7 mouse cellular contexts compared by ENCODE assay signal in genomic region chr6:122764446-122765297, GRCm38 (mm10). TPM values are rescaled to one million over a fixed set of nuclear protein-coding genes. Genes with fewer than 3 reads are reported as not detected.
DNase-seq lines count a peak whose midpoint lies in the region; ATAC-seq and TF ChIP-seq lines count a peak whose summit lies in the region.

No protein-coding gene starts in this region.

- peak overlapping the region; percentile 92 for H3K4me2 ChIP-seq in embryonic facial prominence, embryonic 11.5 days (ENCODE audit: low read depth, low read length)
- peak overlapping the region; percentile 77 for H3K4me2 ChIP-seq in midbrain, embryonic 13.5 days (replicated peaks)
- H3K4me2 ChIP-seq in stomach, embryonic 16.5 days (ENCODE audit: low read depth, low read length), result peak overlapping the region; percentile 98

- H3K27me3 ChIP-seq in MEL (ENCODE audit: control insufficient read depth in 1 of 2, insufficient read depth in 2 of 2, low read length in 2 of 2), result no peaks in the 10 kb centered on the region
- H3K27me3 ChIP-seq in embryonic facial prominence, embryonic 11.5 days (ENCODE audit: control insufficient read depth, insufficient read depth, low read length), result no peaks in the 10 kb centered on the region; the same call in 1 of the 2 replicates
- peaks cover 11% of the 10 kb centered on the region for H3K27me3 ChIP-seq in midbrain, embryonic 13.5 days
- H3K27me3 ChIP-seq in stomach, embryonic 16.5 days (ENCODE audit: control insufficient read depth, insufficient read depth, low read length), result no peaks in the 10 kb centered on the region

- peak; percentile 66 for ATAC-seq in embryonic facial prominence, embryonic 11.5 days (replicated peaks; ENCODE audit: insufficient number of reproducible peaks, low FRiP score, low TSS enrichment, low read depth)
- ATAC-seq in midbrain, embryonic 13.5 days, result peak; percentile 93
- peak; percentile 71; the same call in 1 of the 2 replicates for ATAC-seq in stomach, embryonic 16.5 days (ENCODE audit: insufficient read depth, low FRiP score)

- peak overlapping the region; percentile 48 to 72 for H3K4me3 ChIP-seq in MEL (ENCODE audit: control insufficient read depth in 1 of 2, insufficient read depth in 1 of 2, low read depth in 2 of 2, low read length in 2 of 2)
- H3K4me3 ChIP-seq in embryonic facial prominence, embryonic 11.5 days (ENCODE audit: low read depth, low read length), result peak overlapping the region; percentile 50
- peak overlapping the region; percentile 53 for H3K4me3 ChIP-seq in left cerebral cortex, adult 2 months
- peak overlapping the region; percentile 56 for H3K4me3 ChIP-seq in midbrain, embryonic 13.5 days (replicated peaks)
- H3K4me3 ChIP-seq in stomach, embryonic 16.5 days (replicated peaks; ENCODE audit: low read length), result peak overlapping the region; percentile 50

- H3K27ac ChIP-seq in MEL (ENCODE audit: control insufficient read depth, low read depth, low read length), result peak overlapping the region; percentile 98
- no peak overlapping the region for H3K27ac ChIP-seq in embryonic facial prominence, embryonic 11.5 days (replicated peaks; ENCODE audit: low read depth, low read length)
- peak overlapping the region; percentile 93 for H3K27ac ChIP-seq in left cerebral cortex, adult 2 months
- peak overlapping the region; percentile 93 for H3K27ac ChIP-seq in midbrain, embryonic 13.5 days
- H3K27ac ChIP-seq in stomach, embryonic 16.5 days (ENCODE audit: low read length), result no peak overlapping the region

- TF ChIP-seq EP300 in MEL (IDR thresholded peaks at IDR 0.05; ENCODE audit: low read depth in 1 of 2, low read length in 2 of 2), result no peak

- no peak for TF ChIP-seq RAD21 in MEL (IDR thresholded peaks at IDR 0.05; ENCODE audit: low read depth, low read length)

- TF ChIP-seq POLR2A in MEL (IDR thresholded peaks at IDR 0.05; ENCODE audit: control insufficient read depth in 1 of 2, insufficient read depth in 1 of 2, low read depth in 1 of 2, low read length in 2 of 2, poor library complexity in 1 of 2), result peak; percentile 13 to 57; a peak in 2 of 4 replicates

- peak; percentile 89 for DNase-seq in MEL (ENCODE audit: low read depth, low spot score)
- DNase-seq in adrenal gland, postnatal 25 days, result peak; percentile 46
- DNase-seq in embryonic facial prominence, embryonic 11.5 days (ENCODE audit: low spot score), result peak; percentile 74
- peak; percentile 40 to 49 for DNase-seq in heart, postnatal 14 days
- peak; percentile 80 to 81 for DNase-seq in left cerebral cortex, adult 2 months (ENCODE audit: extremely low spot score in 1 of 2, low spot score in 2 of 2)

- under 1% methylated on average over 56 of the region's 56 CpGs for WGBS in embryonic facial prominence, embryonic 11.5 days
- WGBS in midbrain, embryonic 13.5 days, result under 1% methylated on average over 56 of the region's 56 CpGs
- WGBS in stomach, embryonic 16.5 days, result under 1% methylated on average over 56 of the region's 56 CpGs

- intact Hi-C loops in heart, postnatal 14 days (cut with DNase I), result no loop called here
- intact Hi-C loops in left cerebral cortex, adult 2 months (cut with DNase I), result loop anchor here (2.0 kb wide), 2 partner anchors 20 to 36 kb away; partner anchors contain the start of gene Slc2a3

- no peaks in the 10 kb centered on the region for H3K9me3 ChIP-seq in MEL (replicated peaks; ENCODE audit: insufficient read depth, low read length)
- no peaks in the 10 kb centered on the region for H3K9me3 ChIP-seq in embryonic facial prominence, embryonic 11.5 days (replicated peaks; ENCODE audit: control insufficient read depth, low read length)
- H3K9me3 ChIP-seq in midbrain, embryonic 13.5 days, result no peaks in the 10 kb centered on the region
- no peaks in the 10 kb centered on the region for H3K9me3 ChIP-seq in stomach, embryonic 16.5 days (replicated peaks; ENCODE audit: control insufficient read depth, low read length)

- no peaks in the 10 kb centered on the region for H3K79me2 ChIP-seq in MEL (ENCODE audit: control insufficient read depth, insufficient read depth, low read length, poor library complexity)

- peaks cover 22 to 27% of the 10 kb centered on the region in 2 experiments for H3K4me1 ChIP-seq in MEL (ENCODE audit: control insufficient read depth in 1 of 2, insufficient read depth in 2 of 2, low read length in 2 of 2)
- no peaks in the 10 kb centered on the region; the same call in 1 of the 2 replicates for H3K4me1 ChIP-seq in embryonic facial prominence, embryonic 11.5 days (ENCODE audit: control insufficient read depth, insufficient read depth, low read length)
- peaks cover 24% of the 10 kb centered on the region for H3K4me1 ChIP-seq in midbrain, embryonic 13.5 days (replicated peaks)
- peaks cover 2% of the 10 kb centered on the region; the same call in 1 of the 2 replicates for H3K4me1 ChIP-seq in stomach, embryonic 16.5 days (ENCODE audit: control insufficient read depth, insufficient read depth, low read length)

- peak overlapping the region; percentile 56 for H3K9ac ChIP-seq in MEL (ENCODE audit: control insufficient read depth, low read depth, low read length, poor library complexity, severe bottlenecking)
- H3K9ac ChIP-seq in embryonic facial prominence, embryonic 11.5 days (replicated peaks; ENCODE audit: low read length), result peak overlapping the region; percentile 46
- peak overlapping the region; percentile 78 for H3K9ac ChIP-seq in midbrain, embryonic 13.5 days (replicated peaks)
- peak overlapping the region; percentile 67 for H3K9ac ChIP-seq in stomach, embryonic 16.5 days (ENCODE audit: low read length)

- peaks cover 0 to 31% of the 10 kb centered on the region in 2 experiments; a peak in 2 of 4 replicates for H3K36me3 ChIP-seq in MEL (ENCODE audit: control insufficient read depth in 1 of 2, insufficient read depth in 2 of 2, low read length in 2 of 2)
- H3K36me3 ChIP-seq in embryonic facial prominence, embryonic 11.5 days (replicated peaks; ENCODE audit: control insufficient read depth, insufficient read depth, low read depth, low read length), result no peaks in the 10 kb centered on the region
- no peaks in the 10 kb centered on the region for H3K36me3 ChIP-seq in midbrain, embryonic 13.5 days
- no peaks in the 10 kb centered on the region for H3K36me3 ChIP-seq in stomach, embryonic 16.5 days (ENCODE audit: control insufficient read depth, insufficient read depth, low read length)

- TF ChIP-seq CTCF in MEL (IDR thresholded peaks at IDR 0.05 in 2 of 3, conservative IDR thresholded peaks at IDR 0.05 in 1 of 3; ENCODE audit: control insufficient read depth in 1 of 3, insufficient read depth in 1 of 3, low read depth in 2 of 3, low read length in 3 of 3, poor library complexity in 1 of 3, severe bottlenecking in 1 of 3), result no peak
- TF ChIP-seq CTCF in left cerebral cortex, adult 2 months (IDR thresholded peaks at IDR 0.05), result no peak

TF ChIP-seq in MEL, 35 proteins besides CTCF, POLR2A, EP300 and RAD21 (continues in another document):
- TF ChIP-seq ZKSCAN1 (IDR thresholded peaks at IDR 0.05; ENCODE audit: low read depth, low read length) (no peak), GATA1 (IDR thresholded peaks at IDR 0.05; ENCODE audit: low read depth, low read length) (no peak), MEF2A (IDR thresholded peaks at IDR 0.05; ENCODE audit: extremely low read depth, insufficient replicate concordance, low read depth, low read length, poor library complexity, severe bottlenecking) (no peak), SIN3A (IDR thresholded peaks at IDR 0.05; ENCODE audit: low read length) (peak; percentile 20; the same call in 1 of the 2 replicates), TBP (IDR thresholded peaks at IDR 0.05; ENCODE audit: low read depth, low read length) (peak; percentile 41; the same call in 1 of the 2 replicates), MAZ (IDR thresholded peaks at IDR 0.05; ENCODE audit: low read depth, low read length) (peak; percentile 64; the same call in 1 of the 2 replicates), GABPA (IDR thresholded peaks at IDR 0.05; ENCODE audit: low read depth, low read length) (no peak), BHLHE40 (IDR thresholded peaks at IDR 0.05; ENCODE audit: borderline replicate concordance, low read depth, low read length) (peak; percentile 38; the same call in 1 of the 2 replicates), TAL1 (IDR thresholded peaks at IDR 0.05; ENCODE audit: low read length) (no peak)

RNA-seq across cellular contexts. Expression of gene Slc2a3, which starts 36.8 kb away (rescaled TPM):
- 78.4 and 108 TPM in 2 replicates for total RNA-seq in MEL (2012; rRNA removed)
- polyA plus RNA-seq in MEL (2012; ENCODE audit: insufficient read depth in 1 of 2, insufficient read length in 2 of 2, low read depth in 1 of 2, low replicate concordance in 2 of 2, missing spikeins in 1 of 2), result 10 to 100 TPM in 1 of 2 experiments, not detected in 1; 93.4 TPM
- total RNA-seq in adrenal gland, postnatal 25 days (2021), result 4.8 and 7.9 TPM in 2 replicates
- 32.7 and 35.1 TPM in 2 replicates for polyA plus RNA-seq in embryonic facial prominence, embryonic 11.5 days (2014; fragmentation: Nextera tagmentation; extraction: Ambion mirVana)
- total RNA-seq in heart, postnatal 14 days (2021), result 1 to 10 TPM; 2.3 to 2.4 TPM
- 100 to 1,000 TPM; 111 to 128 TPM for total RNA-seq in left cerebral cortex, adult 2 months (2021)
- 15.9 TPM in 2 replicates for polyA plus RNA-seq in midbrain, embryonic 13.5 days (2015; fragmentation: Nextera tagmentation; extraction: Ambion mirVana)
- polyA plus RNA-seq in stomach, embryonic 16.5 days (2015; fragmentation: Nextera tagmentation; extraction: Ambion mirVana), result 11.2 and 12.1 TPM in 2 replicates

RNA-seq across cellular contexts. Expression of gene Foxj2, which starts 55.0 kb away (rescaled TPM):
- 2.0 and 2.2 TPM in 2 replicates for total RNA-seq in MEL (2012; rRNA removed)
- 1 to 10 TPM in 1 of 2 experiments, not detected in 1; 8.6 TPM for polyA plus RNA-seq in MEL (2012; ENCODE audit: insufficient read depth in 1 of 2, insufficient read length in 2 of 2, low read depth in 1 of 2, low replicate concordance in 2 of 2, missing spikeins in 1 of 2)
- 22.0 and 22.8 TPM in 2 replicates for total RNA-seq in adrenal gland, postnatal 25 days (2021)
- polyA plus RNA-seq in embryonic facial prominence, embryonic 11.5 days (2014; fragmentation: Nextera tagmentation; extraction: Ambion mirVana), result 4.0 TPM in 2 replicates
- total RNA-seq in heart, postnatal 14 days (2021), result 10 to 100 TPM; 30.9 to 31.9 TPM
- total RNA-seq in left cerebral cortex, adult 2 months (2021), result 10 to 100 TPM; 28.4 to 29.2 TPM
- polyA plus RNA-seq in midbrain, embryonic 13.5 days (2015; fragmentation: Nextera tagmentation; extraction: Ambion mirVana), result 4.9 and 6.2 TPM in 2 replicates
- 5.2 and 5.9 TPM in 2 replicates for polyA plus RNA-seq in stomach, embryonic 16.5 days (2015; fragmentation: Nextera tagmentation; extraction: Ambion mirVana)

RNA-seq across cellular contexts. Expression of gene Nanog, which starts 57.4 kb away (rescaled TPM):
- not detected in 2 replicates for total RNA-seq in MEL (2012; rRNA removed)
- under 1 TPM in 1 of 2 experiments, not detected in 1; 0.63 TPM for polyA plus RNA-seq in MEL (2012; ENCODE audit: insufficient read depth in 1 of 2, insufficient read length in 2 of 2, low read depth in 1 of 2, low replicate concordance in 2 of 2, missing spikeins in 1 of 2)
- not detected in 2 replicates for total RNA-seq in adrenal gland, postnatal 25 days (2021)
- polyA plus RNA-seq in embryonic facial prominence, embryonic 11.5 days (2014; fragmentation: Nextera tagmentation; extraction: Ambion mirVana), result 0.13 and 0.14 TPM in 2 replicates
- not detected for total RNA-seq in heart, postnatal 14 days (2021)
- total RNA-seq in left cerebral cortex, adult 2 months (2021), result not detected
- 0.09 and 0.28 TPM in 2 replicates for polyA plus RNA-seq in midbrain, embryonic 13.5 days (2015; fragmentation: Nextera tagmentation; extraction: Ambion mirVana)
- 0.14 and 0.22 TPM in 2 replicates for polyA plus RNA-seq in stomach, embryonic 16.5 days (2015; fragmentation: Nextera tagmentation; extraction: Ambion mirVana)

Comparison
In these comparisons a context has a peak if more than half of its experiments do, and no peak if none do; other contexts are left out.
1. H3K27ac ChIP-seq: peak in MEL (single experiment), left cerebral cortex, adult 2 months (single experiment) and midbrain, embryonic 13.5 days (single experiment); none in embryonic facial prominence, embryonic 11.5 days (single experiment) and stomach, embryonic 16.5 days (single experiment).
2. Peak in every context shown above with its lines, with median percentiles within 50 percentile points of each other: DNase-seq, H3K4me3 ChIP-seq, H3K9ac ChIP-seq, ATAC-seq and H3K4me2 ChIP-seq.